Mouse (Mus musculus): ENCODE data around the gene Slc35g1.

GRCm38 (mm10) chr19:38424581-38424980 is 28.8 kb downstream of the Slc35g1 start:
- TF ChIP-seq CTCF (conservative IDR thresholded peaks at IDR 0.05 in 1 of 2, IDR thresholded peaks at IDR 0.05 in 1 of 2; ENCODE audit: low read depth in 2 of 2, low read length in 2 of 2) (no peak), MAZ (IDR thresholded peaks at IDR 0.05; ENCODE audit: low read depth, low read length) (no peak), ZNF384 (IDR thresholded peaks at IDR 0.05; ENCODE audit: low read depth, low read length) (no peak), POLR2AphosphoS2 (IDR thresholded peaks at IDR 0.05; ENCODE audit: low read depth, low read length) (no peak), NELFE (IDR thresholded peaks at IDR 0.05; ENCODE audit: low read depth, low read length) (no peak)
